Mouse (Mus musculus) limb, embryonic 15.5 days (tissue): Measurements from ENCODE around the gene Stk16. TPM values are rescaled to one million over a fixed set of nuclear protein-coding genes. Genes with fewer than 3 reads are reported as not detected.

Source experiments
- ATAC-seq: fragments of 200-750 bp; cut with Nextera tagmentation; 2 replicates; pipeline ENCODE4 v1.8.0; 2017; ENCODE audit warnings: low read depth, moderate TSS enrichment; ENCODE audit not compliant: insufficient number of reproducible peaks, low FRiP score, low TSS enrichment
- H3K27ac ChIP-seq: fragments of 300-500 bp; sonication (generic); 2 replicates; pipeline ENCODE4 v1.5.1; 2015; ENCODE audit warnings: moderate library complexity, mild to moderate bottlenecking, inconsistent platforms
- H3K27me3 ChIP-seq: fragments of 300-500 bp; sonication (generic); 2 replicates; pipeline ENCODE4 v1.6.1; 2015; ENCODE audit warnings: inconsistent platforms
- H3K36me3 ChIP-seq: fragments of 300-500 bp; sonication (generic); 2 replicates; pipeline ENCODE4 v1.6.1; 2015; ENCODE audit warnings: inconsistent platforms
- H3K4me1 ChIP-seq: fragments of 300-500 bp; sonication (generic); 2 replicates; pipeline ENCODE4 v1.6.1; 2015; ENCODE audit warnings: inconsistent platforms
- H3K4me2 ChIP-seq: fragments of 300-500 bp; sonication (generic); 2 replicates; pipeline ENCODE4 v1.6.1; 2015; ENCODE audit warnings: mild to moderate bottlenecking, inconsistent platforms
- H3K4me3 ChIP-seq: fragments of 300-500 bp; sonication (generic); 2 replicates; pipeline ENCODE4 v1.5.1; 2015; ENCODE audit warnings: mild to moderate bottlenecking, inconsistent platforms
- H3K9ac ChIP-seq: fragments of 300-500 bp; sonication (generic); 2 replicates; pipeline ENCODE4 v1.6.1; 2015; ENCODE audit warnings: inconsistent platforms
- H3K9me3 ChIP-seq: fragments of 300-500 bp; sonication (generic); 2 replicates; pipeline ENCODE4 v1.6.1; 2016; ENCODE audit warnings: inconsistent platforms
- WGBS: fragments of 180-500 bp; shearing (Covaris S2); methylation state at CpG from one replicate; pipeline ENCODE4 v1.1.7; 2015; 5-methylcytosine and 5-hydroxymethylcytosine counted together
- microRNA-seq: library from miRNA; unstranded; fragments of <30 nt; microRNA quantifications from one replicate; pipeline ENCODE4, GENCODE M21; 2016
- polyA plus RNA-seq: library from polyadenylated mRNA; unstranded; fragments of >200 nt; fragmentation: Nextera tagmentation; extraction: Ambion mirVana; gene quantifications from 2 replicates; pipeline ENCODE4 v1.2.1, GENCODE M21; 2015

Gene Stk16
- polyA plus RNA-seq, 1 experiment from 2014 or later: 119 TPM

- no peak for ATAC-seq
- no peak overlapping the region for H3K4me3 ChIP-seq
- H3K9ac ChIP-seq: no peak overlapping the region
- H3K4me1 ChIP-seq: peaks cover 3% of the 10 kb centered on the region; the same call in 1 of the 2 replicates
- no peak overlapping the region for H3K4me2 ChIP-seq
- no peak overlapping the region for H3K27ac ChIP-seq
- peaks cover 56% of the 10 kb centered on the region for H3K27me3 ChIP-seq
- H3K36me3 ChIP-seq: no peaks in the 10 kb centered on the region
- no peaks in the 10 kb centered on the region for H3K9me3 ChIP-seq
Measured at GRCm38 (mm10) chr1:75261278-75261677, 50.6 kb downstream of the Stk16 start.

GRCm38 (mm10) chr1:75262969-75263951 is 52.6 kb downstream of the Stk16 start:
- H3K4me2 ChIP-seq: no peak overlapping the region
- no peak overlapping the region for H3K4me3 ChIP-seq
- no peak for ATAC-seq
- H3K9me3 ChIP-seq: no peaks in the 10 kb centered on the region
- peaks cover 3% of the 10 kb centered on the region; the same call in 1 of the 2 replicates for H3K4me1 ChIP-seq
- peaks cover 60% of the 10 kb centered on the region for H3K27me3 ChIP-seq
- WGBS: 2% methylated on average over 40 of the region's 40 CpGs
- H3K9ac ChIP-seq: no peak overlapping the region
- H3K27ac ChIP-seq: no peak overlapping the region
- no peaks in the 10 kb centered on the region for H3K36me3 ChIP-seq

- Histone ChIP-seq H3K36me3 (no peaks in the 10 kb centered on the region), H3K27ac (no peak within 1 kb of the TSS), H3K4me3 (no peak within 1 kb of the TSS), H3K4me2 (no peak within 1 kb of the TSS), H3K4me1 (peaks cover 3% of the 10 kb centered on the region; the same call in 1 of the 2 replicates), H3K9me3 (no peaks in the 10 kb centered on the region), H3K9ac (no peak within 1 kb of the TSS), H3K27me3 (peaks cover 69% of the 10 kb centered on the region)
- WGBS: 11% methylated on average over 32 of the region's 32 CpGs
- ATAC-seq: no peak
Measured at GRCm38 (mm10) chr1:75264091-75264880, 53.6 kb downstream of the Stk16 start, which contains the start of gene Ptprn. Ptprn (minus strand) TSS chr1:75264502.

Small RNA genes lying within 50 kb of the gene (microRNA-seq; reads per million reads assigned to microRNA genes)
- not detected for gene Gm27943

Other genes with a start within 250 kb of the Stk16 start
- 10.7 and 10.9 TPM in 2 replicates for gene Nhej1, start 85.6 kb upstream of the Stk16 start, polyA plus RNA-seq
- 0.19 and 0.35 TPM in 2 replicates for gene Slc23a3, start 76.9 kb upstream of the Stk16 start, polyA plus RNA-seq
- 43.8 and 46.8 TPM in 2 replicates for gene Cnppd1, start 68.1 kb upstream of the Stk16 start, polyA plus RNA-seq
- gene Retreg2, start 68.1 kb upstream of the Stk16 start, polyA plus RNA-seq: 41.5 and 47.3 TPM in 2 replicates
- gene Zfand2b, start 42.2 kb upstream of the Stk16 start, polyA plus RNA-seq: 44.4 and 48.6 TPM in 2 replicates
- 28.3 and 29.5 TPM in 2 replicates for gene Abcb6, start 30.4 kb upstream of the Stk16 start, polyA plus RNA-seq
- 28.0 and 30.7 TPM in 2 replicates for gene Ankzf1, start 18.7 kb upstream of the Stk16 start, polyA plus RNA-seq
- 33.9 TPM in 2 replicates for gene Atg9a, start 18.6 kb upstream of the Stk16 start, polyA plus RNA-seq
- 16.7 and 19.0 TPM in 2 replicates for gene Glb1l, start within 50 bp of the Stk16 start, polyA plus RNA-seq
- gene Tuba4a, start 9.0 kb downstream of the Stk16 start, polyA plus RNA-seq: 124 and 168 TPM in 2 replicates
- gene A630095N17Rik, start 21.3 kb downstream of the Stk16 start, polyA plus RNA-seq: not detected in 2 replicates
- gene Dnajb2, start 25.6 kb downstream of the Stk16 start, polyA plus RNA-seq: 44.5 and 49.5 TPM in 2 replicates
- gene Ptprn, start 53.7 kb downstream of the Stk16 start, polyA plus RNA-seq: 0.12 and 0.14 TPM in 2 replicates
- gene Resp18, start 67.6 kb downstream of the Stk16 start, polyA plus RNA-seq: 0.35 TPM in 1 of 2 replicates, not detected in the other
- gene Dnpep, start 107.2 kb downstream of the Stk16 start, polyA plus RNA-seq: 117 TPM in 2 replicates
- 74.4 and 227 TPM in 2 replicates for gene Des, start 149.5 kb downstream of the Stk16 start, polyA plus RNA-seq
- 15.4 and 16.3 TPM in 2 replicates for gene Speg, start 164.5 kb downstream of the Stk16 start, polyA plus RNA-seq
- 94.6 and 97.0 TPM in 2 replicates for gene Gmppa, start 225.1 kb downstream of the Stk16 start, polyA plus RNA-seq
- 0.14 TPM in 2 replicates for gene Asic4, start 239.6 kb downstream of the Stk16 start, polyA plus RNA-seq